Mouse (Mus musculus) bone marrow, adult 2 months (tissue): Measurements from ENCODE around the gene Trappc2l.
A peak's percentile ranks its signal among the peaks of the same experiment; 100 is the strongest.

Experiments used
- CTCF ChIP-seq: fragments of 200-500 bp; IDR thresholded peaks from 2 replicates; pipeline ENCODE4 v1.5.1; 2011; ENCODE audit warnings: low read length, control low read depth; ENCODE audit not compliant: control insufficient read depth, insufficient read depth
- POLR2A ChIP-seq: fragments of 200-500 bp; IDR thresholded peaks from 2 replicates; pipeline ENCODE4 v1.6.1; 2011; ENCODE audit warnings: low read depth, mild to moderate bottlenecking, control low read depth, low read length, borderline replicate concordance; ENCODE audit not compliant: control insufficient read depth

GRCm38 (mm10) chr8:122617947-122618546, 6.6 kb downstream of the Trappc2l start:
- peak; percentile 79 for TF ChIP-seq CTCF
- TF ChIP-seq POLR2A, result no peak
